Mouse (Mus musculus): ENCODE measurements around the gene Tssk2. TPM values are rescaled to one million over a fixed set of nuclear protein-coding genes. Genes with fewer than 3 reads are reported as not detected.

The Tssk2 gene
- polyA plus RNA-seq, 1 experiment from 2014 or later = not detected

DNA sequence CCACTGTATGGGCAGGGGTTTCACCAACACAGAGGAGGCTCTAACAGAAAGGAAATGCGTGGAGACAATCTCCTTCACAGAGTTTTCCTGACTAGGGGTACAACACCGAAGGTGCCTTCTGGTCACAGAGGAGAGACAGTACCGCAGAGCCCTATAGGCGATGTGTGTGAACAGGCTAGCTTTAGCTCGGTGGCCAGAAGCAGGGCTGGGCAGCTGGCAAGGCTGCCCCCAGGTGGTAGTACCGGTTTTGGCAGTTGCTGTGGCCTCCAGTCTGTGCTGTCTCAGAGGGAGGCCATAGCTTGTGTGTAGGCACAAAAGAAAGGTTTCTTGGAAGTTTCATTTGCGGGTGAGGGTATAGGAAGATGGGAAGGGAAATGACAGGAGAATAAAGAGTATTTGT is 40.4 kb downstream of the Tssk2 start:
- Histone ChIP-seq H3K27me3 (ENCODE audit: control insufficient read depth, insufficient read depth, low read length) (no peaks in the 10 kb centered on the region), H3K36me3 (replicated peaks; ENCODE audit: control insufficient read depth, insufficient read depth, low read depth, low read length) (no peaks in the 10 kb centered on the region), H3K4me3 (ENCODE audit: low read depth, low read length) (no peak overlapping the region), H3K4me2 (ENCODE audit: low read depth, low read length) (no peak overlapping the region), H3K4me1 (ENCODE audit: control insufficient read depth, insufficient read depth, low read length) (no peaks in the 10 kb centered on the region), H3K9me3 (replicated peaks; ENCODE audit: control insufficient read depth, low read length) (no peaks in the 10 kb centered on the region), H3K9ac (replicated peaks; ENCODE audit: low read length) (no peak overlapping the region), H3K27ac (replicated peaks; ENCODE audit: low read depth, low read length) (no peak overlapping the region)
- 12% methylated on average over 7 of the region's 7 CpGs for WGBS
- ATAC-seq (replicated peaks; ENCODE audit: insufficient number of reproducible peaks, low FRiP score, low TSS enrichment, low read depth) (peak; percentile 76), DNase-seq (ENCODE audit: low spot score) (peak; percentile 73)

DNA sequence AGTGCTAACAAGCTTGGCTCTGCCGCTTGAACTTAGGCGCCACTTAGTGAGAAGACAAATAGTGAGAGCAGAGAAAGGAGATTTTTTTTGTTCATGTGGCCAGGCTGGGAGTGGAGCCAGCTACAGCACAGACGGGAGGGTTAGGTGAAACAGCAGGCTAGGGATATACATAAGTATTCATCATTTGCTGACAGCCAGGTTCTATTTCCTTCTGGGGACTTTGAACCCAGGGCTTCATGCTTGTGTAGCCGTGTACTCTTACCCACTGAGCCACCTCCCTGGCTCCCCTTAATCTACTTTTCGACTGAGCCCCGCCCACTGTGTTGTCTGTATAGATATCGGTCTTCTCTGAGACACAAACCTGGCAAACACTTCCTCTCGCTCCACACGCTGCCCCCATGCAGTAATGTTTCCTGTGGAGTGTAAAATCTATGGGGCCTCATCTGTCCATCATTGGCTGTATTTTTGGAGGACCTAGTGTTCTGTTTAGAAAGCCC is 40.9 kb downstream of the Tssk2 start:
- DNase-seq (ENCODE audit: low spot score) (no peak), ATAC-seq (replicated peaks; ENCODE audit: insufficient number of reproducible peaks, low FRiP score, low TSS enrichment, low read depth) (no peak)
- 57% methylated on average over 9 of the region's 9 CpGs for WGBS
- Histone ChIP-seq H3K27ac (replicated peaks; ENCODE audit: low read depth, low read length) (no peak overlapping the region), H3K4me1 (ENCODE audit: control insufficient read depth, insufficient read depth, low read length) (no peaks in the 10 kb centered on the region), H3K9ac (replicated peaks; ENCODE audit: low read length) (no peak overlapping the region), H3K4me3 (ENCODE audit: low read depth, low read length) (no peak overlapping the region), H3K36me3 (replicated peaks; ENCODE audit: control insufficient read depth, insufficient read depth, low read depth, low read length) (no peaks in the 10 kb centered on the region), H3K4me2 (ENCODE audit: low read depth, low read length) (no peak overlapping the region), H3K27me3 (ENCODE audit: control insufficient read depth, insufficient read depth, low read length) (no peaks in the 10 kb centered on the region), H3K9me3 (replicated peaks; ENCODE audit: control insufficient read depth, low read length) (no peaks in the 10 kb centered on the region)

DNA sequence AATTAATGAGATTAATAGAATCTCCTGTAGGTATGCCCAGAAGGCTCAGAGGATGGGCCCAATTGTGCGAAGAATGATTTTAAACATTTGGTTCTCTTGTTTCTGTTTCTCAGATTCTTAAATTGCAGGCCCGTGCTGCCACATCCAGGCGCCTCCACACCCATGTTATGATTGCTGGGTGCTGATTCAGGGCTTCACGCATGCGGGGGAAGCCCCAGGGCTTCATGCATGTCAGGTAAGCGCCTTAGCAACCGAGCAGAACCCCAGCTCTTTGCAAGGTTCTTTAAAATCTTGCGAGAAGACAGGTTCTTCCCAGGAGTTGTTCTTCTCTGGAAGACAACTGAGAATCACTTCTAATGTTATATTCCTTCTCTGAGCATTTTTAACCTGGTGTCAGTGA is 45.0 kb downstream of the Tssk2 start:
- Histone ChIP-seq H3K4me3 (ENCODE audit: low read depth, low read length) (no peak overlapping the region), H3K4me1 (ENCODE audit: control insufficient read depth, insufficient read depth, low read length) (no peaks in the 10 kb centered on the region), H3K9ac (replicated peaks; ENCODE audit: low read length) (no peak overlapping the region), H3K4me2 (ENCODE audit: low read depth, low read length) (no peak overlapping the region), H3K36me3 (replicated peaks; ENCODE audit: control insufficient read depth, insufficient read depth, low read depth, low read length) (no peaks in the 10 kb centered on the region), H3K27ac (replicated peaks; ENCODE audit: low read depth, low read length) (no peak overlapping the region), H3K27me3 (ENCODE audit: control insufficient read depth, insufficient read depth, low read length) (no peaks in the 10 kb centered on the region), H3K9me3 (replicated peaks; ENCODE audit: control insufficient read depth, low read length) (no peaks in the 10 kb centered on the region)
- ATAC-seq (replicated peaks; ENCODE audit: insufficient number of reproducible peaks, low FRiP score, low TSS enrichment, low read depth) = no peak
- no peak for DNase-seq (ENCODE audit: low spot score)
- 64% methylated on average over 8 of the region's 8 CpGs for WGBS

DNA sequence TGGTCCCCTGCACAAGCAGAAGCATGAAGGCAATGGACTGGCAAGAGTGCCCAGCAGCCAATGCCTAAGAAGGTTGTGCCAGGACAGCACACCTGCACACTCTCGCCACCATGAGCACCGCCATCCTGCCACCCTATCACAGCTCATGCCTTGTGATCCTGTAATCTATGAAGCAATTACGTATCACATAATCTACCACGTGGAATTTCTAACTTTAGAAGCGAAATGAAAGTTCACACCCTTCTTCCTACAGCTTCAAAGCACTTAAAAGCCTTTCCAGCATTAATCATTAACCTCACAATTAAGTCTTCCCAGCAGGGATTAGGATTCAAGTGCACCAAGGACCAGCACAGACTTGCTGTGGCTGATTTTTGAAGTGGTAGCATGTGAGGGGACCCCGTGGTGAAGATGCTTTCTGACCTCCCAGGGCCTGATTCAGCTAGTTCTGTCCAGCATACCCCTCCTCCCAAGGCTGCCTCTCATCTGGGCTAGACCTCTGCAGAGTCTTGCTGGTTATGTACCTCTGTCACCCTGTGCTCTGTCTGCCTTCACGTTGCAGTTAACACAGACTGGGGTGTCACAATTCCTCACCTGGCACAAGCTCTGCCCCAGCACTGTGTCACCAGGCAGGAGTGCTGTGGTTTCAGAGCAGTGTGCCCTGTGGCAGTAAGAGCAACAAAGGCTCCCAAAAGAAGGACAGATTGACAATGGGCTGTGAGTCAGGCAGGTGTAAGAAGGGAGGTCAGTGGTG is 46.8 kb downstream of the Tssk2 start:
- Histone ChIP-seq H3K4me1 (ENCODE audit: control insufficient read depth, insufficient read depth, low read length) (no peaks in the 10 kb centered on the region; the same call in 1 of the 2 replicates), H3K36me3 (replicated peaks; ENCODE audit: control insufficient read depth, insufficient read depth, low read depth, low read length) (no peaks in the 10 kb centered on the region), H3K9ac (replicated peaks; ENCODE audit: low read length) (no peak overlapping the region), H3K4me2 (ENCODE audit: low read depth, low read length) (no peak overlapping the region), H3K27ac (replicated peaks; ENCODE audit: low read depth, low read length) (no peak overlapping the region), H3K27me3 (ENCODE audit: control insufficient read depth, insufficient read depth, low read length) (no peaks in the 10 kb centered on the region), H3K9me3 (replicated peaks; ENCODE audit: control insufficient read depth, low read length) (no peaks in the 10 kb centered on the region), H3K4me3 (ENCODE audit: low read depth, low read length) (no peak overlapping the region)
- ATAC-seq (replicated peaks; ENCODE audit: insufficient number of reproducible peaks, low FRiP score, low TSS enrichment, low read depth) (no peak), DNase-seq (ENCODE audit: low spot score) (no peak)
- WGBS = 65% methylated on average over 7 of the region's 7 CpGs

DNA sequence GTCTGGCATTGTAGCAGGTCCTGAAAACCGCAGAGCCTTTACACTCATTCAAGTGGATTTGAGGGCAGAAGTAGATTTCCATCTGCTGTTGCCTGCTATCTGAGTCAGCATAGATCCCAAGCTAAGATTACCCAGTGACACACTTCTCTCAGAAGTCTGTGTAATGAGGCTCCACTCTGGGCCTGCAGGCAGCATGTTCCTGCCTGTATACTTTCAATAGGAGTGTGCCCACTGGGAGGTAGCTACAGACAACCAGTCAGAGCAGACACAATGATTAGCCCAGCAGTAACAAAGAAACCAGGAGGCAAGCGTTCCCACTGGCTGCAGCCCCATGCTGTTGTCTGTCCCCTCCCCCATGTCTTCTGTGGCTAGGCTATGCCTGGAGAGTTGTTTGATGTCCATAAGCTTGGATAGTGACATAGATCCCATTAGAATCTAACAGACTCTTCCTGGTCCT is 51.0 kb downstream of the Tssk2 start:
- WGBS = 45% methylated on average over 2 of the region's 2 CpGs

More for the DNA sequence above, 51.0 kb downstream of the Tssk2 start:
- no peak overlapping the region for H3K27ac ChIP-seq (replicated peaks; ENCODE audit: low read depth, low read length)
- no peak overlapping the region for H3K4me2 ChIP-seq (ENCODE audit: low read depth, low read length)
- H3K36me3 ChIP-seq (replicated peaks; ENCODE audit: control insufficient read depth, insufficient read depth, low read depth, low read length) = no peaks in the 10 kb centered on the region
- H3K9me3 ChIP-seq (replicated peaks; ENCODE audit: control insufficient read depth, low read length) = no peaks in the 10 kb centered on the region
- DNase-seq (ENCODE audit: low spot score) (peak; percentile 45), ATAC-seq (replicated peaks; ENCODE audit: insufficient number of reproducible peaks, low FRiP score, low TSS enrichment, low read depth) (peak; percentile 84)
- H3K4me1 ChIP-seq (ENCODE audit: control insufficient read depth, insufficient read depth, low read length) = no peaks in the 10 kb centered on the region; the same call in 1 of the 2 replicates
- H3K9ac ChIP-seq (replicated peaks; ENCODE audit: low read length) = no peak overlapping the region
- no peak overlapping the region for H3K4me3 ChIP-seq (ENCODE audit: low read depth, low read length)
- H3K27me3 ChIP-seq (ENCODE audit: control insufficient read depth, insufficient read depth, low read length) = no peaks in the 10 kb centered on the region

Other genes starting within 250 kb of the Tssk2 start
- 32.8 and 33.6 TPM in 2 replicates for gene Med15, start 165.7 kb upstream of the Tssk2 start, polyA plus RNA-seq (2014; fragmentation: Nextera tagmentation; extraction: Ambion mirVana)
- gene Klhl22, start 139.0 kb upstream of the Tssk2 start, polyA plus RNA-seq (2014; fragmentation: Nextera tagmentation; extraction: Ambion mirVana) = 48.0 and 58.1 TPM in 2 replicates
- gene Scarf2, start 101.4 kb upstream of the Tssk2 start, polyA plus RNA-seq (2014; fragmentation: Nextera tagmentation; extraction: Ambion mirVana) = 13.5 and 15.3 TPM in 2 replicates
- not detected in 2 replicates for gene B830017H08Rik, start 65.5 kb upstream of the Tssk2 start, polyA plus RNA-seq (2014; fragmentation: Nextera tagmentation; extraction: Ambion mirVana)
- gene Car15, start 60.3 kb upstream of the Tssk2 start, polyA plus RNA-seq (2014; fragmentation: Nextera tagmentation; extraction: Ambion mirVana) = 1.7 and 2.0 TPM in 2 replicates
- 0.14 and 0.20 TPM in 2 replicates for gene Gm20518, start 7.0 kb upstream of the Tssk2 start, polyA plus RNA-seq (2014; fragmentation: Nextera tagmentation; extraction: Ambion mirVana)
- not detected in 2 replicates for gene Tssk1, start 4.4 kb upstream of the Tssk2 start, polyA plus RNA-seq (2014; fragmentation: Nextera tagmentation; extraction: Ambion mirVana)
- 68.8 and 76.6 TPM in 2 replicates for gene Dgcr2, start 75 bp upstream of the Tssk2 start, polyA plus RNA-seq (2014; fragmentation: Nextera tagmentation; extraction: Ambion mirVana)
- gene Ess2, start 12.7 kb downstream of the Tssk2 start, polyA plus RNA-seq (2014; fragmentation: Nextera tagmentation; extraction: Ambion mirVana) = 38.4 and 40.3 TPM in 2 replicates
- gene Gsc2, start 16.4 kb downstream of the Tssk2 start, polyA plus RNA-seq (2014; fragmentation: Nextera tagmentation; extraction: Ambion mirVana) = 0.24 TPM in 1 of 2 replicates, not detected in the other
- 66.2 and 69.5 TPM in 2 replicates for gene Slc25a1, start 29.6 kb downstream of the Tssk2 start, polyA plus RNA-seq (2014; fragmentation: Nextera tagmentation; extraction: Ambion mirVana)
- not detected in 2 replicates for gene Vpreb2, start 81.8 kb downstream of the Tssk2 start, polyA plus RNA-seq (2014; fragmentation: Nextera tagmentation; extraction: Ambion mirVana)
- 118 and 130 TPM in 2 replicates for gene Dgcr6, start 154.2 kb downstream of the Tssk2 start, polyA plus RNA-seq (2014; fragmentation: Nextera tagmentation; extraction: Ambion mirVana)
- gene Prodh, start 191.6 kb downstream of the Tssk2 start, polyA plus RNA-seq (2014; fragmentation: Nextera tagmentation; extraction: Ambion mirVana) = 10.4 and 11.0 TPM in 2 replicates
- gene Rtn4r, start 229.0 kb downstream of the Tssk2 start, polyA plus RNA-seq (2014; fragmentation: Nextera tagmentation; extraction: Ambion mirVana) = 1.1 and 1.7 TPM in 2 replicates

Measured in embryonic facial prominence, embryonic 11.5 days (tissue).